Mouse (Mus musculus) limb, embryonic 15.5 days (tissue): ENCODE data around the gene Dnaja3. TPM values are rescaled to one million over a fixed set of nuclear protein-coding genes. Genes with fewer than 3 reads are reported as not detected.

Experiments
- ATAC-seq: fragments of 200-750 bp; cut with Nextera tagmentation; 2 replicates; pipeline ENCODE4 v1.8.0; 2017; ENCODE audit warnings: low read depth, moderate TSS enrichment; ENCODE audit not compliant: insufficient number of reproducible peaks, low FRiP score, low TSS enrichment
- H3K27ac ChIP-seq: fragments of 300-500 bp; sonication (generic); 2 replicates; pipeline ENCODE4 v1.5.1; 2015; ENCODE audit warnings: moderate library complexity, mild to moderate bottlenecking, inconsistent platforms
- H3K27me3 ChIP-seq: fragments of 300-500 bp; sonication (generic); 2 replicates; pipeline ENCODE4 v1.6.1; 2015; ENCODE audit warnings: inconsistent platforms
- H3K36me3 ChIP-seq: fragments of 300-500 bp; sonication (generic); 2 replicates; pipeline ENCODE4 v1.6.1; 2015; ENCODE audit warnings: inconsistent platforms
- H3K4me1 ChIP-seq: fragments of 300-500 bp; sonication (generic); 2 replicates; pipeline ENCODE4 v1.6.1; 2015; ENCODE audit warnings: inconsistent platforms
- H3K4me2 ChIP-seq: fragments of 300-500 bp; sonication (generic); 2 replicates; pipeline ENCODE4 v1.6.1; 2015; ENCODE audit warnings: mild to moderate bottlenecking, inconsistent platforms
- H3K4me3 ChIP-seq: fragments of 300-500 bp; sonication (generic); 2 replicates; pipeline ENCODE4 v1.5.1; 2015; ENCODE audit warnings: mild to moderate bottlenecking, inconsistent platforms
- H3K9ac ChIP-seq: fragments of 300-500 bp; sonication (generic); 2 replicates; pipeline ENCODE4 v1.6.1; 2015; ENCODE audit warnings: inconsistent platforms
- H3K9me3 ChIP-seq: fragments of 300-500 bp; sonication (generic); 2 replicates; pipeline ENCODE4 v1.6.1; 2016; ENCODE audit warnings: inconsistent platforms
- WGBS: fragments of 180-500 bp; shearing (Covaris S2); methylation state at CpG from one replicate; pipeline ENCODE4 v1.1.7; 2015; 5-methylcytosine and 5-hydroxymethylcytosine counted together
- polyA plus RNA-seq: library from polyadenylated mRNA; unstranded; fragments of >200 nt; fragmentation: Nextera tagmentation; extraction: Ambion mirVana; gene quantifications from 2 replicates; pipeline ENCODE4 v1.2.1, GENCODE M21; 2015

The Dnaja3 gene
- polyA plus RNA-seq, 1 experiment from 2014 or later, result 60.5 TPM

- 76% methylated on average over 19 of the region's 19 CpGs for WGBS
- Histone ChIP-seq H3K27ac (peak overlapping the region; percentile 71; the same call in 1 of the 2 replicates), H3K4me1 (peaks cover 52% of the 10 kb centered on the region), H3K36me3 (peaks cover 46% of the 10 kb centered on the region), H3K4me2 (no peak overlapping the region), H3K4me3 (no peak overlapping the region), H3K27me3 (no peaks in the 10 kb centered on the region), H3K9me3 (no peaks in the 10 kb centered on the region), H3K9ac (no peak overlapping the region)
- no peak for ATAC-seq
Measured at GRCm38 (mm10) chr16:4608532-4609059, 31.2 kb upstream of the Dnaja3 start.

DNA sequence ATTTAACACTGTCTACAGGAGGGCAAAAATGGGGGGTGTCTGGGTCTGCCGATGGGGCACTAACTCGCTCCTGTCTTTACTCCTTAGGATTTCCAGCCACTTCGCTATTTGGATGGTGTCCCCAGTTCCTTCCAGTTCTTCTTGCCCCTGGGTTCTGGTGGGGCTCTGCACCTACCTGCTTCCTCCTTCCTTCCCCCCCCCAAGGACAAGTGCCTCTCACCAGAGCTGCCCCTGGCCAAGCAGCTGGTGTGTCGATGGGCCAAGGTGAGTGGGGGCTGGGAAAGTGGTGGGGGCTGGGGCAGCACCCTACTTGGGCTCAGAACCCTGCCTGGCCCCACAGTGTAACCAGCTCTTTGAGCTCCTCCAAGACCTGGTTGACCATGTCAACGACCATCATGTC lies 28.6 kb upstream of the Dnaja3 start:
- Histone ChIP-seq H3K9ac (no peak overlapping the region), H3K4me3 (no peak overlapping the region), H3K36me3 (peaks cover 72% of the 10 kb centered on the region), H3K27ac (no peak overlapping the region), H3K4me1 (peaks cover 26% of the 10 kb centered on the region), H3K27me3 (no peaks in the 10 kb centered on the region), H3K9me3 (no peaks in the 10 kb centered on the region), H3K4me2 (no peak overlapping the region)
- no peak for ATAC-seq
- WGBS, result 91% methylated on average over 5 of the region's 5 CpGs

DNA sequence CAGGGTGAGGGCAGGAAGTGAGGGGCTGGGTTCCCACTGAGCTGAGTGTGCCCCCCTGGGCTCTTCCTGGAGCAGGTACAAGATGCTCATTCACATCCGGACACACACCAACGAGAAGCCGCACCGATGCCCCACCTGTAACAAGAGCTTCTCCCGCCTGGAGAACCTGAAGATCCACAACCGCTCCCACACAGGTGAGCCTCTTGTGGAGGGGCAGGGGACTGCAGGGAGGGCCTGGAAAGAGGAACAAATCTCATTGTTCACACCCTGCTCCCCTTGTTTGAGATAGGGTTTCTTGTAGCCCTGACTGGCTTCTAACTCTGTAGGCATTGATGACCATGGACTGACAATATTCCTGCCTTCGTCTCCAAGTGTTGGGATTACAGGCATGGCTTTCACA lies 28.1 kb upstream of the Dnaja3 start:
- Histone ChIP-seq H3K4me2 (no peak overlapping the region), H3K4me1 (peaks cover 22% of the 10 kb centered on the region), H3K4me3 (no peak overlapping the region), H3K9me3 (no peaks in the 10 kb centered on the region), H3K36me3 (peaks cover 74% of the 10 kb centered on the region), H3K27ac (no peak overlapping the region), H3K27me3 (no peaks in the 10 kb centered on the region), H3K9ac (no peak overlapping the region)
- 88% methylated on average over 7 of the region's 7 CpGs for WGBS
- ATAC-seq, result no peak

DNA sequence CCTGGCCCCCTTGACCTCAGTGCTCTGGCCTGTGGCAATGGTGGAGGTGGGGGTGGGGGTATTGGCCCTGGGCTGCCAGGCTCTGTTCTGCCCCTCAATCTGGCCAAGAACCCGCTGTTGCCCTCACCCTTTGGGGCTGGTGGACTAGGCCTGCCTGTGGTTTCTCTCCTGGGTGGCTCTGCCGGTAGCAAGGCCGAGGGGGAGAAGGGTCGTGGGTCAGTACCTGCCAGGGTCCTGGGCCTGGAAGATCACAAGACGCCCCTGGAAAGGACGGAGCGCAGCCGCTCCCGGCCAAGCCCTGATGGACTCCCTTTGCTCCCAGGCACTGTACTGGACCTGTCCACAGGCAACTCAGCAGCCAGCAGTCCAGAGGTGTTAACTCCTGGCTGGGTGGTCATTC lies 26.1 kb upstream of the Dnaja3 start:
- ATAC-seq, result no peak
- peaks cover 1% of the 10 kb centered on the region for H3K4me1 ChIP-seq
- H3K4me2 ChIP-seq, result no peak overlapping the region
- H3K27ac ChIP-seq, result no peak overlapping the region
- peaks cover 86% of the 10 kb centered on the region for H3K36me3 ChIP-seq
- 94% methylated on average over 9 of the region's 9 CpGs for WGBS
- no peaks in the 10 kb centered on the region for H3K27me3 ChIP-seq
- no peak overlapping the region for H3K4me3 ChIP-seq
- H3K9me3 ChIP-seq, result no peaks in the 10 kb centered on the region
- H3K9ac ChIP-seq, result no peak overlapping the region

GRCm38 (mm10) chr16:4614639-4615038 lies 25.1 kb upstream of the Dnaja3 start:
- ATAC-seq, result no peak
- WGBS, result 88% methylated on average over 3 of the region's 3 CpGs

GRCm38 (mm10) chr16:4615297-4615696 lies 24.5 kb upstream of the Dnaja3 start:
- Histone ChIP-seq H3K4me2 (no peak overlapping the region), H3K4me1 (peaks cover 6% of the 10 kb centered on the region; the same call in 1 of the 2 replicates), H3K36me3 (peaks cover 76% of the 10 kb centered on the region), H3K9me3 (no peaks in the 10 kb centered on the region), H3K4me3 (no peak overlapping the region), H3K27ac (no peak overlapping the region), H3K9ac (no peak overlapping the region), H3K27me3 (no peaks in the 10 kb centered on the region)
- WGBS, result 70% methylated on average over 1 of the region's 1 CpGs
- ATAC-seq, result no peak

More at GRCm38 (mm10) chr16:4614639-4615038, 25.1 kb upstream of the Dnaja3 start:
- Histone ChIP-seq H3K27ac (no peak overlapping the region; the same call in 1 of the 2 replicates), H3K9ac (no peak overlapping the region), H3K27me3 (no peaks in the 10 kb centered on the region), H3K4me2 (no peak overlapping the region), H3K4me3 (no peak overlapping the region), H3K9me3 (no peaks in the 10 kb centered on the region), H3K4me1 (no peaks in the 10 kb centered on the region), H3K36me3 (peaks cover 83% of the 10 kb centered on the region)

GRCm38 (mm10) chr16:4616829-4617228 lies 23.0 kb upstream of the Dnaja3 start:
- ATAC-seq, result no peak
- Histone ChIP-seq H3K9me3 (no peaks in the 10 kb centered on the region), H3K4me3 (no peak overlapping the region), H3K4me2 (no peak overlapping the region), H3K27ac (no peak overlapping the region; the same call in 1 of the 2 replicates), H3K4me1 (peaks cover 7% of the 10 kb centered on the region; the same call in 1 of the 2 replicates), H3K36me3 (peaks cover 62% of the 10 kb centered on the region), H3K9ac (no peak overlapping the region), H3K27me3 (no peaks in the 10 kb centered on the region)
- 76% methylated on average over 4 of the region's 4 CpGs for WGBS

DNA sequence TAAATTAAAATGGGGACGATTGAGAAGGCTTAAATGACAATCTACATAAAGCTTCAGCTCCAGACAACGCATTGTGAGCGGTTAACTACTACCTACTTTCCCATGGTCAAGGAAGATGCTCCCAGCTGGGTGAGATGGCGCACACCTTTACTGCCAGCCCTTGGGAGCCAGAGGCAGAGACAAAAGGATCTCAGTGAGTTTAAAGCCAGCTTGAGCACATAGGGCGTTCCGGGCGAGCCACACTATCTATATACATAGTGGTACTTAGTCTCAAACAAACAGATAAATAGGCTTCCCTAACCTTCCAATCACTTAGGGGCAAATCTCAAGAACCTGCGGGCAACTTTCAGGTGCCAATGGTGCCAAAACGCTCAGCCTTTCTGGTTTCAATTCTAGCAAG lies 15.7 kb upstream of the Dnaja3 start:
- Histone ChIP-seq H3K9ac (peak overlapping the region; percentile 65), H3K27ac (peak overlapping the region; percentile 87), H3K4me1 (peaks cover 28% of the 10 kb centered on the region), H3K27me3 (no peaks in the 10 kb centered on the region), H3K36me3 (peaks cover 8% of the 10 kb centered on the region), H3K4me2 (peak overlapping the region; percentile 58), H3K4me3 (peak overlapping the region; percentile 63), H3K9me3 (no peaks in the 10 kb centered on the region)
- no peak for ATAC-seq
- 16% methylated on average over 9 of the region's 9 CpGs for WGBS

DNA sequence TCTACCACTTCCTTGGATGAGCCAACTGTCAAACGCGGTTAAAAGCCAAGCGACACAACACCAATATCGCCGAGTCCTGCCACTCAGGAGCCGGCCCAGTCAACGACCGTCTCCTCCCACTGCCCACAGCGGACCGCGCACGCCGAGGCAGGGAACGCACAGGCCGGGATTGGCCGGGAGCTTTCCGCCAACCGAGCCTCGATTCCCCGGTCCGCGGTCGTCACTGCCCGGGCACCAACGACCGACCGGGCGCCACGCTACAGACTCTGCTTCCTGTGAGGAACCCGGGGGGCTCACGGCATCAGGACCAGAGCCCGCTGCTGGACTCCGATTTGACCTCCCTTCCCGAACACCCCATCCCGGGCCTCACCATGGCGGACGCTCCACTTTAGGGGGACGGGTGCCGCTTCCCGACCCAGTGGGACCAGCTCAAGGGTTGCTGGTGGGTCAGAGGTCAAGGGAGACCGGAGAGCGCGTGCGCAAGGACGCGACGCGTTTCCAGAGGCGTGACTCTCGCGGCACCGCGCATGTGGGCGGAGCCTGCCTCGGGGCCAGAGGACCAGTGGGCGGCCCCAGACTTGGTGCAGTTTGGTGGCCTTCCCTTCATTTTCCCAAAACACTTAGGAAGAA lies 15.2 kb upstream of the Dnaja3 start, which contains the start of gene Pam16:
Gene Pam16, minus strand, starts transcription at position 508 of the 630 bp plus-strand sequence.
- peak within 1 kb of the TSS; percentile 58 for H3K4me2 ChIP-seq
- peak within 1 kb of the TSS; percentile 65 for H3K9ac ChIP-seq
- no peaks in the 10 kb centered on the region for H3K27me3 ChIP-seq
- WGBS, result under 1% methylated on average over 56 of the region's 56 CpGs
- H3K4me1 ChIP-seq, result peaks cover 28% of the 10 kb centered on the region
- peak within 1 kb of the TSS; percentile 63 for H3K4me3 ChIP-seq
- H3K36me3 ChIP-seq, result peaks cover 8% of the 10 kb centered on the region
- no peaks in the 10 kb centered on the region for H3K9me3 ChIP-seq
- ATAC-seq, result peak; percentile 76
- peak within 1 kb of the TSS; percentile 87 for H3K27ac ChIP-seq

- Histone ChIP-seq H3K36me3 (peaks cover 11% of the 10 kb centered on the region), H3K4me1 (peaks cover 22% of the 10 kb centered on the region), H3K4me3 (no peak overlapping the region), H3K27me3 (no peaks in the 10 kb centered on the region), H3K9ac (no peak overlapping the region), H3K27ac (no peak overlapping the region), H3K9me3 (no peaks in the 10 kb centered on the region), H3K4me2 (no peak overlapping the region)
- WGBS, result 80% methylated on average over 6 of the region's 6 CpGs
- ATAC-seq, result no peak
Measured at GRCm38 (mm10) chr16:4627105-4627504, 12.7 kb upstream of the Dnaja3 start.

DNA sequence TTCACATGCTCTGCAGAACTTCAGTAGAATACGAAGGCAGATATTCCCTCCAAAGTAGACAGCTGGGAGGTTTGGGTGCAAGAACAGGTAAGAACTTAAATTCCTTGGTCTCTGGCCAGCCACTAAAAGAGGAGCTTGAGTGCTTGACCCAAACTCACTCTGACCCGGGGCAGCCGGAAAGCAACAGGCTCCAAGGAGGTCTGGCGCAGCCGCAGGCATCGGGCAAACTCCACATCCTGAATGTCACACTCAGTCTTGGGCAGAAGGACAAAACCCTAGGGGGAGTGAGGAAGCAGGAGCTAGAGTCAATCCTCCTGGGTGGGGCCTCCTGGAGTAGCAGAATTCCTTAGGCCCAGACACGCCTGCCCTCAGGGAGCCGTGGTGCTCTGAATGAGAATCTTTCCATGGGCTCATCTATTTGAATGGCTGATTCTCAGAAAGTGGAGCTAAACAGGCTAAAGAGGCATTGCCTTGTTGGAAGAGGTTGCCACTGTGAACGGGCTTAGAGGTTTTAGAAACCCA lies 10.8 kb upstream of the Dnaja3 start:
- H3K36me3 ChIP-seq, result peaks cover 18% of the 10 kb centered on the region
- 84% methylated on average over 9 of the region's 9 CpGs for WGBS
- H3K27me3 ChIP-seq, result no peaks in the 10 kb centered on the region
- no peak overlapping the region for H3K27ac ChIP-seq
- peaks cover 16% of the 10 kb centered on the region for H3K4me1 ChIP-seq
- no peak overlapping the region for H3K4me2 ChIP-seq
- no peaks in the 10 kb centered on the region for H3K9me3 ChIP-seq
- H3K9ac ChIP-seq, result no peak overlapping the region
- no peak for ATAC-seq
- H3K4me3 ChIP-seq, result no peak overlapping the region

GRCm38 (mm10) chr16:4629950-4630349 lies 9.8 kb upstream of the Dnaja3 start:
- no peak overlapping the region for H3K4me3 ChIP-seq
- WGBS, result 22% methylated on average over 6 of the region's 6 CpGs
- no peaks in the 10 kb centered on the region for H3K27me3 ChIP-seq
- no peak overlapping the region for H3K27ac ChIP-seq
- H3K4me2 ChIP-seq, result no peak overlapping the region
- H3K4me1 ChIP-seq, result peaks cover 12% of the 10 kb centered on the region
- H3K36me3 ChIP-seq, result peaks cover 21% of the 10 kb centered on the region
- no peaks in the 10 kb centered on the region for H3K9me3 ChIP-seq
- no peak for ATAC-seq
- no peak overlapping the region for H3K9ac ChIP-seq
